Mouse (Mus musculus) embryonic fibroblast, embryonic 13.5 days (primary cell): Measurements from ENCODE around the gene Rnf8. TPM values are rescaled to one million over a fixed set of nuclear protein-coding genes. Genes with fewer than 3 reads are reported as not detected.

Experiments
- H3K27ac ChIP-seq: 2 replicates; pipeline ENCODE4 v1.5.1; 2012; ENCODE audit warnings: low read length, control low read depth, inconsistent platforms; ENCODE audit not compliant: insufficient read depth
- H3K4me1 ChIP-seq: 2 replicates; pipeline ENCODE4 v1.6.1; 2011; ENCODE audit warnings: low read length; ENCODE audit not compliant: control insufficient read depth, insufficient read depth
- H3K4me3 ChIP-seq: 2 replicates; pipeline ENCODE4 v1.5.1; 2011; ENCODE audit warnings: mild to moderate bottlenecking, control low read depth, low read length; ENCODE audit not compliant: insufficient read depth
- CTCF ChIP-seq: IDR thresholded peaks from 2 replicates; pipeline ENCODE4 v1.5.1; 2011; ENCODE audit warnings: mild to moderate bottlenecking, control low read depth, low read length, moderate library complexity, borderline replicate concordance; ENCODE audit not compliant: insufficient read depth
- POLR2A ChIP-seq: IDR thresholded peaks from 2 replicates; pipeline ENCODE4 v1.6.1; 2011; ENCODE audit warnings: low read depth, mild to moderate bottlenecking, control low read depth, low read length, moderate library complexity
- polyA plus RNA-seq: library from polyadenylated mRNA; stranded (reverse); fragments of >200 nt; gene quantifications from 2 replicates; pipeline ENCODE4 v1.2.4, GENCODE M21; 2011; ENCODE audit warnings: low read depth; ENCODE audit not compliant: missing spikeins, insufficient read length

The Rnf8 gene
- polyA plus RNA-seq, 1 experiment = 32.4 TPM

DNA sequence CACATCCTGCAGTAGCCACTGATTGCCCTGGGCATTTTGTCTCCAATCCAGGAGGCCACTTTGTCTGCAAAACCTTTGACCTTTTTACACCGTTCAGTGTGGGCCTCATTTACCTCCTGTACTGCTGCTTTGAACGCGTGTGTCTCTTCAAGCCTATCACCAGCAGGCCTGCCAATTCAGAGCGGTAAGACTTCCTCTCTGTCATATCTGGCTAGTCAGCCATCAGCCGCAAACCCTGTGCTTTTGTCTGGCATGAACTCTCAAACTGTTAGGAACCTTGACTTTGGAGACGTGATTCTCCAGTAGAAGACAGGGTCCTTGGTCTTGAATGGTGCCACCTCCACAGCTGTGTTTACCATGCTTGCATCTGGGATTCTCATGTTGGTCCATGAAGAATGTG, 75.7 kb downstream of the Rnf8 start:
- TF ChIP-seq CTCF (no peak), POLR2A (no peak)
- H3K4me3 ChIP-seq = no peak overlapping the region
- H3K27ac ChIP-seq = no peak overlapping the region
- no peaks in the 10 kb centered on the region for H3K4me1 ChIP-seq

- TF ChIP-seq POLR2A = no peak
- TF ChIP-seq CTCF = no peak
- no peak overlapping the region for H3K4me3 ChIP-seq
Observed at GRCm38 (mm10) chr17:29692827-29693226, 78.2 kb downstream of the Rnf8 start.

DNA sequence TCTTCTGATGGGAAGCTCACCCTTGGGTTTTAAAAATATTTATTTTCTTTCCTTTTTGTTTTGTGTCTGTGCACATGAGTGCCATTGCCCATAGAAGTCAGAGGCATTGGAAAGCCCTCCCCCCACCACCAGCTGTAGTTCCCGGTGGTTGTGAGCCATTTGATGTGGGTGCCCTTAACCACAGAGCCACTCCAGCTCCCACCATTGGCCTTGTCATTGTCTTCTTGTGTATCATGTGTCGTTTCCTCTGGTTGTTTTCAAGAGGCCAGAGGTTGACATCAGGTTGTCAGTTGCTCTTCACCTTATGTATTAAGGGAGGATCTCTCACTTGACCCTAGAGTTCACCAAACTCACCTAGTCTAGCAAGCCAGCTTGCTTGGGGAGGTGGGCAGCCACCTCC, 79.0 kb downstream of the Rnf8 start:
- H3K4me1 ChIP-seq = no peaks in the 10 kb centered on the region
- no peak overlapping the region for H3K27ac ChIP-seq
- TF ChIP-seq POLR2A = no peak
- no peak for TF ChIP-seq CTCF
- H3K4me3 ChIP-seq = no peak overlapping the region

More at GRCm38 (mm10) chr17:29692827-29693226, 78.2 kb downstream of the Rnf8 start:
- H3K4me1 ChIP-seq = no peaks in the 10 kb centered on the region
- no peak overlapping the region for H3K27ac ChIP-seq

DNA sequence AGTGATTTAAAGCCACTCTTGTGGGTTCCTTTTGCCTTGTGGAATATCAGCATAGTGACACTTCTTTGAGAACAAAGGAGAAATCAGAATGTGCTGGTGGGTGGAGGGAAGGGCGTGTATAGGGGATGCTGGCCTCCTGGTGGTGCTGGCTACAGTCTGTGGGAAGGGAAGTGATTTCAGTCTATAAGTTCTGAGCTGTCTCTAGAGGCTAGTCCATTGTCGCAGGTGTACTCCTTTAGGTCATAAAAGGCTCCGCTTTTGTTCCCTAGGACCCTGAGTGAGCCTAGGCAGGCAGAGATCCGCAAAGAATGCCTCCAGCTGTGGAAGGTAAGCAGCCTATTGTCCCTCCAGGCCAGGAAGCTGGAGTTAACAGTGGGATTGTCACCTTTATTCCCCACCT, 79.9 kb downstream of the Rnf8 start:
- Histone ChIP-seq H3K4me3 (no peak overlapping the region), H3K4me1 (no peaks in the 10 kb centered on the region), H3K27ac (no peak overlapping the region)
- no peak for TF ChIP-seq CTCF

Other genes starting within 250 kb of the Rnf8 start
- 27.5 and 30.7 TPM in 2 replicates for gene Pim1, start 124.0 kb upstream of the Rnf8 start, polyA plus RNA-seq
- not detected in 2 replicates for gene Gm17657, start 65.2 kb upstream of the Rnf8 start, polyA plus RNA-seq
- 10.7 and 13.6 TPM in 2 replicates for gene Tbc1d22b, start 65.0 kb upstream of the Rnf8 start, polyA plus RNA-seq
- not detected in 2 replicates for gene Tmem217, start 62.4 kb upstream of the Rnf8 start, polyA plus RNA-seq
- 2.1 and 2.7 TPM in 2 replicates for gene Gm28043, start 86 bp downstream of the Rnf8 start, polyA plus RNA-seq
- gene Cmtr1, start 45.8 kb downstream of the Rnf8 start, polyA plus RNA-seq = 68.9 and 76.3 TPM in 2 replicates
- gene Ccdc167, start 102.3 kb downstream of the Rnf8 start, polyA plus RNA-seq = 10.8 and 11.0 TPM in 2 replicates